9 mouse cellular contexts compared by ENCODE assay signal in genomic region chr13:54685174-54685573, GRCm38 (mm10). TPM values are rescaled to one million over a fixed set of nuclear protein-coding genes. Genes with fewer than 3 reads are reported as not detected.
A peak's percentile ranks its signal among the peaks of the same experiment; 100 is the strongest.
DNase-seq lines count a peak whose midpoint lies in the region; ATAC-seq and TF ChIP-seq lines count a peak whose summit lies in the region.
"Had no signal": no experiment of that assay in that cellular context is flagged by ENCODE, and none has a peak within 500 bp of the region (broad histone marks: within the 10 kb centered on the region; RNA-seq: fewer than 3 reads in every experiment).

No protein-coding gene starts in this region.

- WGBS in embryonic facial prominence, embryonic 11.5 days: 58% methylated on average over 2 of the region's 2 CpGs
- 32% methylated on average over 2 of the region's 2 CpGs for WGBS in hindbrain, embryonic 15.5 days
- 52% methylated on average over 2 of the region's 2 CpGs for WGBS in liver, embryonic 11.5 days

- no peak overlapping the region for H3K27ac ChIP-seq in ES-E14 (ENCODE audit: insufficient read depth, low read depth, low read length, poor library complexity, severe bottlenecking)
- no peak overlapping the region for H3K27ac ChIP-seq in embryonic facial prominence, embryonic 11.5 days (replicated peaks; ENCODE audit: low read depth, low read length)
- no peak overlapping the region for H3K27ac ChIP-seq in hindbrain, embryonic 15.5 days (replicated peaks)
- H3K27ac ChIP-seq in liver, embryonic 11.5 days (ENCODE audit: low read depth, low read length): peak overlapping the region; percentile 15; the same call in 1 of the 2 replicates

- no peaks in the 10 kb centered on the region for H3K27me3 ChIP-seq in embryonic facial prominence, embryonic 11.5 days (ENCODE audit: control insufficient read depth, insufficient read depth, low read length)
- no peaks in the 10 kb centered on the region for H3K27me3 ChIP-seq in hindbrain, embryonic 15.5 days
- H3K27me3 ChIP-seq in liver, embryonic 11.5 days (replicated peaks; ENCODE audit: control insufficient read depth, insufficient read depth, low read length): no peaks in the 10 kb centered on the region

- peaks cover 10 to 38% of the 10 kb centered on the region in 2 experiments for H3K4me1 ChIP-seq in ES-E14 (ENCODE audit: control insufficient read depth in 2 of 2, insufficient read depth in 2 of 2, low read length in 2 of 2, poor library complexity in 1 of 2)
- no peaks in the 10 kb centered on the region; the same call in none of the 2 replicates for H3K4me1 ChIP-seq in embryonic facial prominence, embryonic 11.5 days (ENCODE audit: control insufficient read depth, insufficient read depth, low read length)
- H3K4me1 ChIP-seq in hindbrain, embryonic 15.5 days (replicated peaks): peaks cover 41% of the 10 kb centered on the region
- H3K4me1 ChIP-seq in liver, embryonic 11.5 days (replicated peaks; ENCODE audit: control insufficient read depth, insufficient read depth, low read length): peaks cover 42% of the 10 kb centered on the region

- H3K9ac ChIP-seq in ES-E14 (ENCODE audit: insufficient read depth, low read depth, low read length, poor library complexity, severe bottlenecking): no peak overlapping the region
- no peak overlapping the region; the same call in 1 of the 2 replicates for H3K9ac ChIP-seq in embryonic facial prominence, embryonic 11.5 days (replicated peaks; ENCODE audit: low read length)
- H3K9ac ChIP-seq in hindbrain, embryonic 15.5 days: peak overlapping the region; percentile 97; the same call in 1 of the 2 replicates
- peak overlapping the region; percentile 94 for H3K9ac ChIP-seq in liver, embryonic 11.5 days (ENCODE audit: low read depth, low read length)

- in situ Hi-C loops in ES-E14 (cut with MboI; ENCODE audit: low sequenced_read_pairs in 2 of 2, unreplicated experiment in 2 of 2): no loop called here

- no peaks in the 10 kb centered on the region for H3K9me3 ChIP-seq in ES-E14 (ENCODE audit: control insufficient read depth, insufficient read depth, low read depth, low read length)
- no peaks in the 10 kb centered on the region for H3K9me3 ChIP-seq in embryonic facial prominence, embryonic 11.5 days (replicated peaks; ENCODE audit: control insufficient read depth, low read length)
- no peaks in the 10 kb centered on the region for H3K9me3 ChIP-seq in hindbrain, embryonic 15.5 days
- no peaks in the 10 kb centered on the region for H3K9me3 ChIP-seq in liver, embryonic 11.5 days (ENCODE audit: control insufficient read depth, low read length)

- peak; percentile 62 for DNase-seq in cerebellum, adult 11-12 months
- DNase-seq in cerebellum, adult 11 months: no peak
- DNase-seq in ES-E14 (ENCODE audit: low read depth, low spot score): no peak
- DNase-seq in embryonic facial prominence, embryonic 11.5 days (ENCODE audit: low spot score): peak; percentile 54
- DNase-seq in liver, embryonic 11.5 days (ENCODE audit: low spot score): no peak
- DNase-seq in neural tube, embryonic 10.5 days (ENCODE audit: extremely low spot score, low spot score): peak; percentile 72
- DNase-seq in thymus, postnatal 10 days (ENCODE audit: low spot score in 2 of 2): no peak

- peaks cover 53% of the 10 kb centered on the region for H3K36me3 ChIP-seq in ES-E14 (ENCODE audit: control insufficient read depth, insufficient read depth, low read length, poor library complexity, severe bottlenecking)
- H3K36me3 ChIP-seq in embryonic facial prominence, embryonic 11.5 days (replicated peaks; ENCODE audit: control insufficient read depth, insufficient read depth, low read depth, low read length): peaks cover 22% of the 10 kb centered on the region
- H3K36me3 ChIP-seq in hindbrain, embryonic 15.5 days: peaks cover 42% of the 10 kb centered on the region
- H3K36me3 ChIP-seq in liver, embryonic 11.5 days (ENCODE audit: control insufficient read depth, insufficient read depth, low read length): peaks cover 39% of the 10 kb centered on the region

- no peak for ATAC-seq in embryonic facial prominence, embryonic 11.5 days (replicated peaks; ENCODE audit: insufficient number of reproducible peaks, low FRiP score, low TSS enrichment, low read depth)
- no peak for ATAC-seq in hindbrain, embryonic 15.5 days (ENCODE audit: low FRiP score, low read depth)
- ATAC-seq in liver, embryonic 11.5 days (replicated peaks; ENCODE audit: low FRiP score): no peak

- peak overlapping the region; percentile 74 for H3K4me2 ChIP-seq in embryonic facial prominence, embryonic 11.5 days (ENCODE audit: low read depth, low read length)
- peak overlapping the region; percentile 70 for H3K4me2 ChIP-seq in hindbrain, embryonic 15.5 days
- peak overlapping the region; percentile 98 for H3K4me2 ChIP-seq in liver, embryonic 11.5 days

- no peak overlapping the region for H3K4me3 ChIP-seq in ES-E14 (ENCODE audit: insufficient read depth in 1 of 2, low read depth in 1 of 2, low read length in 2 of 2, poor library complexity in 1 of 2, severe bottlenecking in 1 of 2)
- peak overlapping the region; percentile 92; the same call in 1 of the 2 replicates for H3K4me3 ChIP-seq in embryonic facial prominence, embryonic 11.5 days (ENCODE audit: low read depth, low read length)
- peak overlapping the region; percentile 85 for H3K4me3 ChIP-seq in hindbrain, embryonic 15.5 days
- H3K4me3 ChIP-seq in liver, embryonic 11.5 days (ENCODE audit: low read depth, low read length): peak overlapping the region; percentile 79

TF ChIP-seq in ES-E14, 5 proteins besides CTCF, POLR2A, EP300 and RAD21:
- TF ChIP-seq ZC3H11A (IDR thresholded peaks at IDR 0.05; ENCODE audit: borderline replicate concordance, low read depth, low read length): no peak
- TF ChIP-seq ZNF384 (IDR thresholded peaks at IDR 0.05; ENCODE audit: low read depth, low read length): no peak
- TF ChIP-seq MAFK (IDR thresholded peaks at IDR 0.05; ENCODE audit: insufficient read depth, low read depth, low read length): 0 out of 2 replicates have a peak, but pooled peaks have one; percentile 37
- no peak for TF ChIP-seq HCFC1 (IDR thresholded peaks at IDR 0.05; ENCODE audit: borderline replicate concordance, insufficient read depth, low read length)
- no peak for TF ChIP-seq CHD2 (IDR thresholded peaks at IDR 0.05; ENCODE audit: low read depth, low read length)

RNA-seq across cellular contexts. Expression of gene Rnf44, which starts 8.5 kb away (rescaled TPM):
- 60.3 and 66.5 TPM in 2 replicates for total RNA-seq in ES-E14 (2012; rRNA removed)
- polyA plus RNA-seq in embryonic facial prominence, embryonic 11.5 days (2014; fragmentation: Nextera tagmentation; extraction: Ambion mirVana): 65.0 and 66.6 TPM in 2 replicates
- polyA plus RNA-seq in hindbrain, embryonic 15.5 days (2015; fragmentation: Nextera tagmentation; extraction: Ambion mirVana): 90.7 and 91.5 TPM in 2 replicates
- 71.5 and 82.3 TPM in 2 replicates for polyA plus RNA-seq in liver, embryonic 11.5 days (2014; fragmentation: Nextera tagmentation; extraction: Ambion mirVana)

RNA-seq across cellular contexts. Expression of gene Cdhr2, which starts 16.1 kb away (rescaled TPM):
- total RNA-seq in ES-E14 (2012; rRNA removed): 0.31 and 0.69 TPM in 2 replicates
- not detected in 2 replicates for polyA plus RNA-seq in embryonic facial prominence, embryonic 11.5 days (2014; fragmentation: Nextera tagmentation; extraction: Ambion mirVana)
- 0.17 and 0.26 TPM in 2 replicates for polyA plus RNA-seq in hindbrain, embryonic 15.5 days (2015; fragmentation: Nextera tagmentation; extraction: Ambion mirVana)
- 7.4 and 8.3 TPM in 2 replicates for polyA plus RNA-seq in liver, embryonic 11.5 days (2014; fragmentation: Nextera tagmentation; extraction: Ambion mirVana)
- total RNA-seq: heart, adult 18-20 months had no signal

Comparison
In these comparisons a context has a peak if more than half of its experiments do, and no peak if none do; other contexts are left out.
1. DNase-seq: peak in cerebellum, adult 11-12 months (single experiment), embryonic facial prominence, embryonic 11.5 days (single experiment) and neural tube, embryonic 10.5 days (single experiment); none in cerebellum, adult 11 months (single experiment), ES-E14 (single experiment), liver, embryonic 11.5 days (single experiment) and thymus, postnatal 10 days (0 of 2).
2. H3K4me3 ChIP-seq: peak in embryonic facial prominence, embryonic 11.5 days (single experiment), hindbrain, embryonic 15.5 days (single experiment) and liver, embryonic 11.5 days (single experiment); none in ES-E14 (0 of 2).
3. H3K9ac ChIP-seq: peak in hindbrain, embryonic 15.5 days (single experiment) and liver, embryonic 11.5 days (single experiment); none in ES-E14 (single experiment) and embryonic facial prominence, embryonic 11.5 days (single experiment).
4. Peak in every context shown above with its lines, with median percentiles within 50 percentile points of each other: H3K4me2 ChIP-seq.